Mouse (Mus musculus): ENCODE measurements around the gene Stac. TPM values are rescaled to one million over a fixed set of nuclear protein-coding genes. Genes with fewer than 3 reads are reported as not detected.

Stac gene
- not detected for total RNA-seq (2023)

DNA sequence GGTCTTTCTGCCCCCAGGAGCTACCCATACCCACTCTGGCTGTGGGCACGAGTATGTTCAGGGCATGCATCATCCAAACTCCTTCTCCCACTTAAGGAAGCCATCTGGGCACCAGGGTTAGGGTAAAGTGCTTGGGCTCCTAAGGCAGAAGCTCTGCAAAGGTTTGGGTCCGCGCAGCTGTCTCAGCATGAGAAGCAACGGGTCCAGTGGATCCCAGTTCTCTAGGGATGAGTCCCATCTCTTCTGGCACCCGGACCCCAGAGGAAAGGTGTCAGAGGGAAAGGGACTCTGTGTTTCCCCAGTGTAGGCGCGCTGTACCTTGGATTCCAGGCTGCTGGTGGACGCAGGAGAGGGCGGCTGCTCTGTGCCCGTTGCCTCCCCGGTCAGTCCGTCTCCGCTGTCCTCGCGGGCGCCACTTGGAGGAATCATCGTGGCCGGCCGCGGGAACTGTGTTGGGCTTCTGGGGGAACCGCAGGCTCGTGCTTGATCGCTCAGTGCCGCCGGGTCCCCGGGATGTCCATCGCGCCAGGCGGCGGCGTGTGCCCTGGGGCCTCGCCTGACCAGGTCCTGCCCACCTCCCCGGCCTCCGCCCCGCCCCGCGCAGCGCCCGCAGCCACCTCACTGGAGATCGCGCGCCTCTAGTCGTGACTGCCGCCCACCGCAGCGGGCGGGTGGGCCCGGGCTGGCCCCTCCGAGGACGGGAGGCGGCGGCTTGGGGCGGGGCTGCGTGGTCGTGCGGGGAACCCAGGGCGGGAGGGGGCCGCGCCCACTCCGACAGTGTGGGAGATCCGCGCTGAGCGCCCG lies at the start of gene Stac:
Stac (minus strand) TSS at position 669 of the 804 bp plus-strand sequence.

Data from CD8-positive naive resting alpha-beta T cell, adult 57 days (primary cell).